Mouse (Mus musculus) heart, postnatal 0 days (tissue): ENCODE measurements at regions not wholly inside any gene's neighbourhood (a gene's known extent, or its start where the extent isn't known, plus 50 kb on each side); places are given as distances from the start of the nearest gene placed in this dataset.

Experiments
- ATAC-seq: fragments of 200-750 bp; cut with Nextera tagmentation; 2 replicates; pipeline ENCODE4 v1.8.0; 2017; ENCODE audit warnings: low read depth, moderate number of reproducible peaks, moderate library complexity; ENCODE audit not compliant: insufficient read depth
- DNase-seq: peaks from one replicate; pipeline ENCODE4 v3.0.0-alpha.2; 2016; ENCODE audit warnings: low spot score
- H3K27ac ChIP-seq: fragments of 300-500 bp; sonication (generic); 2 replicates; pipeline ENCODE4 v1.5.1; 2014; ENCODE audit warnings: low read depth, mild to moderate bottlenecking
- H3K27me3 ChIP-seq: fragments of 300-500 bp; sonication (generic); 2 replicates; pipeline ENCODE4 v1.6.1; 2014; ENCODE audit warnings: low read length, mixed read lengths; ENCODE audit not compliant: control insufficient read depth, insufficient read depth
- H3K36me3 ChIP-seq: fragments of 300-500 bp; sonication (generic); replicated peaks from 2 replicates; pipeline ENCODE4 v1.6.1; 2014; ENCODE audit warnings: low read length, mixed read lengths; ENCODE audit not compliant: control insufficient read depth, insufficient read depth
- H3K4me1 ChIP-seq: fragments of 300-500 bp; sonication (generic); 2 replicates; pipeline ENCODE4 v1.6.1; 2014; ENCODE audit warnings: antibody characterized with exemption; ENCODE audit not compliant: control insufficient read depth, insufficient read depth
- H3K4me2 ChIP-seq: fragments of 300-500 bp; sonication (generic); 2 replicates; pipeline ENCODE4 v1.6.1; 2014; ENCODE audit warnings: low read depth, mild to moderate bottlenecking, low read length, moderate library complexity
- H3K4me3 ChIP-seq: fragments of 300-500 bp; sonication (generic); 2 replicates; pipeline ENCODE4 v1.5.1; 2014; ENCODE audit warnings: low read depth, low read length
- H3K9ac ChIP-seq: fragments of 300-500 bp; sonication (generic); replicated peaks from 2 replicates; pipeline ENCODE4 v1.6.1; 2014; ENCODE audit warnings: low read depth, low read length, mixed read lengths
- H3K9me3 ChIP-seq: fragments of 300-500 bp; sonication (generic); replicated peaks from 2 replicates; pipeline ENCODE4 v1.6.1; 2016; ENCODE audit warnings: low read length; ENCODE audit not compliant: control insufficient read depth
- CTCF ChIP-seq: IDR thresholded peaks from 2 replicates; pipeline ENCODE4 v1.5.1; 2016; ENCODE audit warnings: antibody characterized with exemption, control low read depth, low read depth
- EP300 ChIP-seq: IDR thresholded peaks from 2 replicates; pipeline ENCODE4 v1.6.1; 2016; ENCODE audit warnings: antibody characterized with exemption, low read depth
- WGBS: fragments of 180-500 bp; shearing (Covaris S2); extraction: QIAGEN DNeasy Blood & Tissue Kit; methylation state at CpG from one replicate; pipeline ENCODE4 v1.1.7; 2014; 5-methylcytosine and 5-hydroxymethylcytosine counted together

DNA sequence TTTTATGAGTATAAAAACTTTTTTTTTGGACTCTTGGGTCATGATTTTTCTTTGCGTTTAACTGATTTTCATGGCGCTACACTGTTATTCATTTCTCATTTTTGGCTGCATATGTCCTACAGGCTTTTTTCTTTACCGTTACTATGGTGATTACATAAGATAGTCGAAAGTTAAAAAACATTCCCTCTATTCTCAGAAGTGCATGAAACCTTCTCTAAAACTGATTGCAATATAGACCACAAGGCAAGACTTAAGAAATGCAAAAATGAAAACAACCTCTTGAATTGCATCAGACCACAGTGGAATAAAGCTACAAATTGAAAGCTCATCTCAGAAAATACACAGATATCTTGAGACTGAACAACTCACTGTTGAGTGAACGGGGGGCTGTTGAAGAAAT lies 82.7 kb upstream of the Trpm1 start:
- ATAC-seq: no peak
- no peak for DNase-seq
- no peaks in the 10 kb centered on the region for H3K36me3 ChIP-seq
- no peaks in the 10 kb centered on the region for H3K4me1 ChIP-seq
- no peak for TF ChIP-seq CTCF
- TF ChIP-seq EP300: no peak
- no peak overlapping the region for H3K4me2 ChIP-seq
- H3K27ac ChIP-seq: no peak overlapping the region
- no peaks in the 10 kb centered on the region for H3K27me3 ChIP-seq
- H3K9me3 ChIP-seq: no peaks in the 10 kb centered on the region
- H3K4me3 ChIP-seq: no peak overlapping the region
- WGBS: 83% methylated on average over 5 of the region's 5 CpGs
- no peak overlapping the region for H3K9ac ChIP-seq

GRCm38 (mm10) chr7:64065529-64066247 lies 87.9 kb upstream of the Trpm1 start:
- DNase-seq: no peak

GRCm38 (mm10) chr7:64064460-64065241 lies 89.0 kb upstream of the Trpm1 start:
- peak overlapping the region; percentile 53 for H3K27ac ChIP-seq

More at GRCm38 (mm10) chr7:64065529-64066247, 87.9 kb upstream of the Trpm1 start:
- TF ChIP-seq EP300 (no peak), CTCF (no peak)
- H3K36me3 ChIP-seq: no peaks in the 10 kb centered on the region
- no peak overlapping the region; the same call in 1 of the 2 replicates for H3K27ac ChIP-seq
- H3K9ac ChIP-seq: no peak overlapping the region
- no peak for ATAC-seq
- H3K9me3 ChIP-seq: no peaks in the 10 kb centered on the region
- no peaks in the 10 kb centered on the region for H3K27me3 ChIP-seq
- H3K4me1 ChIP-seq: no peaks in the 10 kb centered on the region
- no peak overlapping the region for H3K4me2 ChIP-seq
- WGBS: 77% methylated on average over 23 of the region's 23 CpGs
- no peak overlapping the region for H3K4me3 ChIP-seq

DNA sequence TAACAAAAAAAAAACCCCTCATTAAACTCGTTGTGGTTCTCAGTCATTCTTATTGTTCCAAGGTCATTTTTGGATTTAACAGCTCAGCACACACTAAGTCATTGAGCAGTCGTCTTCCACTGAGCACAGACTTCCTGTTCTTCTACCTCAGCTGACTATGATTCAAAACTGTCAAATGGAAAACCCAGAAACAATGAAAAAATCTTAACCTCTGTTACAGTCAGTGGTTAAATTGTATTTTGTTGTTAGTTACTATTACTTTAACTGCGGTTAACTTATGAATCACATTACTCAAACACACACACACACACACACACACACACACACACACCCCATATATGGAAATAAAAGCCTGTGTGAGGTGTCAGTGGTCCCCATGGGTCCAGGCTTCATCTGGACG lies 92.5 kb upstream of the Trpm1 start:
- H3K9ac ChIP-seq: no peak overlapping the region
- H3K36me3 ChIP-seq: no peaks in the 10 kb centered on the region
- no peaks in the 10 kb centered on the region for H3K9me3 ChIP-seq
- no peak for TF ChIP-seq CTCF
- no peak for TF ChIP-seq EP300
- H3K27me3 ChIP-seq: no peaks in the 10 kb centered on the region
- H3K4me2 ChIP-seq: no peak overlapping the region
- H3K4me1 ChIP-seq: peaks cover 13% of the 10 kb centered on the region; the same call in 1 of the 2 replicates
- WGBS: 57% methylated on average over 4 of the region's 4 CpGs
- DNase-seq: no peak
- H3K27ac ChIP-seq: no peak overlapping the region
- no peak for ATAC-seq
- no peak overlapping the region for H3K4me3 ChIP-seq

More at GRCm38 (mm10) chr7:64064460-64065241, 89.0 kb upstream of the Trpm1 start:
- no peaks in the 10 kb centered on the region for H3K27me3 ChIP-seq
- 42% methylated on average over 7 of the region's 7 CpGs for WGBS
- no peak for TF ChIP-seq EP300
- no peak for TF ChIP-seq CTCF
- no peak overlapping the region for H3K9ac ChIP-seq
- H3K4me3 ChIP-seq: no peak overlapping the region
- ATAC-seq: peak; percentile 92
- no peaks in the 10 kb centered on the region for H3K36me3 ChIP-seq
- no peaks in the 10 kb centered on the region for H3K4me1 ChIP-seq
- H3K9me3 ChIP-seq: no peaks in the 10 kb centered on the region
- no peak overlapping the region for H3K4me2 ChIP-seq
- peak; percentile 88 for DNase-seq

DNA sequence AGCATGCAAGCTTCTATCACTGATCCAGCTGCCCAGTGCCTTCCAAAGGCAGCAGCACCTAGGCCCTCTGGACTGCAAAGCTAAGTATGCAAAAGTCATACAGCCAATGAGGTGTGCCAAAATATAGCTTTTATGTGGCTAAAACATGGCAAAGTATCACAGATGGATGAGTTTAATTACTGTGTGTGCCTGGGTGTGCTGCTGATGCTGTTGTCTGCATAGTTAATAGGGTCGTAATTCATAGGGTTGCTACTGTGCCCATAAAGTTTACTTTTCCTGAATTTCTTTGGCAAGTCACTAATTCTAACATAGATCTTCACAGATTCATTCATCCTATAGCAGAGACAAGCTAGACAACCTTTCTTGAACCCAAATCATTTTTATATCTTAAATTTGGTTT lies 93.1 kb upstream of the Trpm1 start:
- H3K27me3 ChIP-seq: no peaks in the 10 kb centered on the region
- no peaks in the 10 kb centered on the region for H3K9me3 ChIP-seq
- H3K4me3 ChIP-seq: no peak overlapping the region
- TF ChIP-seq EP300 (no peak), CTCF (no peak)
- no peak overlapping the region for H3K27ac ChIP-seq
- H3K9ac ChIP-seq: no peak overlapping the region
- 88% methylated on average over 1 of the region's 1 CpGs for WGBS
- H3K36me3 ChIP-seq: no peaks in the 10 kb centered on the region
- H3K4me2 ChIP-seq: no peak overlapping the region
- DNase-seq (no peak), ATAC-seq (no peak)
- H3K4me1 ChIP-seq: peaks cover 13% of the 10 kb centered on the region; the same call in 1 of the 2 replicates
